21 mouse cellular contexts compared by ENCODE assay signal in the genomic region with DNA sequence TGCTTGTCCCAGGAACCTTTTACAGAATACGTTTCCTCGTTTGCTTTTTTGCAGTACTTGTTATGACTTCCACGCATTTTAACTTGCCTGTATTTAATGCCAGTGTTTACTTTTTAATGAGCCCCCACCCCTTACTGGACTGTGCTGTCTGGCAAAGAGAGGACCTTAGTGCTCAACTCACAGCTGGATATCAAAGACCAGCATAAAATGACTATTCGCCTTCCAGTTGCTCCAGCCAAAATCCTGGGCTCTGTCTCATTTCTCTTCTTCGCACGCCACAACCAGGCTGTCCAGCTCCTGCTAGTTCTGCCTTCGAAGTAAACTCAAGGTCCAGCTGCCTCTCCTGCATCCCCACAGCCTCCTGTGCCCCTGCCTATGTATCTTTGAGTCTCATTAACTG.
"Had no signal": no experiment of that assay in that cellular context is flagged by ENCODE, and none has a peak within 500 bp of the region (broad histone marks: within the 10 kb centered on the region; RNA-seq: fewer than 3 reads in every experiment).

No protein-coding gene starts in this region.

- DNase-seq: kidney, adult 2 months; kidney, postnatal 25 days; layer of hippocampus, postnatal 36 days; liver, postnatal 0 days; lung, postnatal 10 days; right cerebral cortex, adult 18-20 months; right cerebral cortex, postnatal 14 days; right cerebral cortex, postnatal 4 days; thymus, adult 18-20 months; thymus, postnatal 36 days had no signal

- H3K4me3 ChIP-seq: left cerebral cortex, adult 2 months; limb, embryonic 12.5 days; limb, embryonic 15.5 days; midbrain, embryonic 12.5 days; midbrain, embryonic 15.5 days; neural tube, embryonic 12.5 days; neural tube, embryonic 15.5 days had no signal

- H3K9ac ChIP-seq: limb, embryonic 12.5 days; limb, embryonic 15.5 days; liver, embryonic 14.5 days; liver, postnatal 0 days; midbrain, embryonic 12.5 days; midbrain, embryonic 15.5 days; neural tube, embryonic 12.5 days; neural tube, embryonic 15.5 days had no signal

- H3K4me2 ChIP-seq: limb, embryonic 12.5 days; limb, embryonic 15.5 days; liver, embryonic 11.5 days; midbrain, embryonic 12.5 days; midbrain, embryonic 15.5 days; neural tube, embryonic 12.5 days; neural tube, embryonic 15.5 days had no signal

- H3K27ac ChIP-seq: kidney, postnatal 0 days; left cerebral cortex, adult 2 months; limb, embryonic 12.5 days; limb, embryonic 15.5 days; liver, embryonic 14.5 days; macrophage; midbrain, embryonic 12.5 days; midbrain, embryonic 15.5 days; neural tube, embryonic 12.5 days; neural tube, embryonic 15.5 days had no signal

- H3K9me3 ChIP-seq: limb, embryonic 15.5 days; midbrain, embryonic 12.5 days; midbrain, embryonic 15.5 days; neural tube, embryonic 12.5 days; neural tube, embryonic 15.5 days had no signal

- H3K27me3 ChIP-seq: midbrain, embryonic 15.5 days had no signal

- ATAC-seq: liver, postnatal 0 days; midbrain, embryonic 15.5 days had no signal

- H3K36me3 ChIP-seq: limb, embryonic 12.5 days; limb, embryonic 15.5 days; midbrain, embryonic 12.5 days; midbrain, embryonic 15.5 days; neural tube, embryonic 12.5 days; neural tube, embryonic 15.5 days had no signal
